Mouse (Mus musculus): ENCODE data around the gene 2410004B18Rik. TPM values are rescaled to one million over a fixed set of nuclear protein-coding genes. Genes with fewer than 3 reads are reported as not detected.
"Not testable (repeated sequence)": the region's sequence is repeated elsewhere in the genome, so short reads cannot be mapped to it uniquely, and the experiment has no call there.

2410004B18Rik gene
- 51.1 and 53.1 TPM in 2 replicates for polyA plus RNA-seq (2016; fragmentation: Nextera tagmentation; extraction: Ambion mirVana)

DNA sequence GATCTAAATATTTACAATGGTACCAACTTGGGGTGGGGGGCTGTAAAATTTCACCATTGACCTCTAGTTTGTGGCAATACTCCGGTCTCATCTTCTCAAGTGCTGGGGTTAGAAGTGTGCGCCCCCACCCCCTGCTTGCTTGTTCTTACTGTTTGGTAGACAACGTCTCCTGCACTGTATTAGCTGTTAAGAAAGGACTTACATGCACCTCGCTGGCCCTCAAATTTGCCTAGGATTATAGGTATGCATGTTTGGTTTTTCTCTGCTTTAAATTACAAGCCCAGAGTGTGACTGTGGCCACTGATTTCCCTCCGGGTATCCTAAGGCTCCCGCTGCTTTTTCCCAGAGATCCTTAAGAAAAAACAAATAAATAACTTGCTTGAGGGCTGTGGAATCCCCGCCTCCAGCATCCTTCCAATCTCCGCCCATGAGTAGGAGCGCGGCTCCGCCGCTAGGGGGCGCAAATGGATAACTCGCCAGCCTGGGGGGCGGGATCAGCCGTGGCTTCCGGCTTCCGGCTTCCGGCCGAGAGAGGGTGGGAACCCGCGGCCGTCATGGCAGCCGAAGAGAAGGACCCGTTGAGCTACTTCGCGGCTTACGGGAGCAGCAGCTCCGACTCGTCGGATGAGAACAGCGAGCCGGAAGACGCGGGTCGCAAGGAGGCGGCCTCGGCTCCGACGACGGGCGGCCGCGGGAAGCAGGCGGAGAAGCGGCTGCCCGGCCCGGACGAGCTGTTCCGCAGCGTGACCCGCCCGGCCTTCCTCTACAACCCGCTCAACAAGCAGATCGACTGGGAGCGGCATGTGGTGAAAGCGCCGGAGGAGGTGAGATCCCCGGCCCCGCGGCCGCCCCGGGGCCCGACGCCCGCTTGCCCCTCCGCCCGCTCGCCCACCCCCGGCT is at the start of gene 2410004B18Rik:
2410004B18Rik (plus strand) TSS at position 510 of the 900 bp plus-strand sequence.
- DNase-seq (ENCODE audit: low spot score): peak; percentile 96
- Histone ChIP-seq H3K27me3 (replicated peaks; ENCODE audit: low read depth, poor library complexity, severe bottlenecking) (no peaks in the 10 kb centered on the region), H3K9me3 (no peaks in the 10 kb centered on the region), H3K4me1 (peaks cover 22% of the 10 kb centered on the region), H3K4me3 (peak within 1 kb of the TSS; percentile 90), H3K36me3 (replicated peaks) (peaks cover 50% of the 10 kb centered on the region), H3K27ac (replicated peaks) (peak within 1 kb of the TSS; percentile 87)
- 1% methylated on average over 70 of the region's 70 CpGs for WGBS

DNA sequence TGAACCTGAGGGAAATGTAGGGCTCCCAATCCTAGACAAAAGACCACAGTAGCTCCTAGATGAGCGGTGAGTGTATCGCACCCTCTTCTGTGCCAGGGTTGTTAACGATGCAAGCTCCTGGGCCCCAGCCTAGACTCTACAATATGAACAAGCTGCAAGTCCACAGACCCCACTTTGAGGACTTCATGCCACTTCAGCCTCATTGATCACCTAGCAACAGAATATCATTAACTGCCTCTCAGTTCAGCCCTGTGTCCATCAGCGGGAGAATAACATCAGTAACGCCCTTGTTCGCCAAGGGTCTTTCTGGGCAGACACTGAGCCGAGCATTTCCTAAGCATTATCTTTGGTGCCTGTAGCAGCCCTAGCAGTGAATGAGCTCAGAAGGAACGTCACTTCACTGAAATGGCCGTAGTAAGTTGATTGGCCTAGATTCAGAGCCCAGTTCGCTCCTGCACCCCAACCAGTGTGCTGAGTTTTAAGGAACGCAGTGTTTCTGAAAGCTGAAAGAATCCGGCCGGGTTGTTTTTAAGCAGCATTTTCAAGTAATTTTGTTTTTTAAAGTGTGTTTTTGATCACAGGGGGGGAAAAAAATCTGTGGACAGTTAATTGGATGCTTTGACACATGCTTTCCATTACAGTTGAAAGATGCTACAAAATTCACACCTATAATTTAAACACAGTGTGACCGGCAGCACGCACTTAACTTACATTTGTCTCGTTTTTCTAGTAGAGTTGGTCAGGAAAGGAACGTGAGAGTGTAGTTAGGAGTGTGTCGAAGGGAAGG is 47.3 kb upstream of the 2410004B18Rik start:
- H3K27ac ChIP-seq (replicated peaks): no peak overlapping the region
- 77% methylated on average over 18 of the region's 18 CpGs for WGBS
- H3K27me3 ChIP-seq (replicated peaks; ENCODE audit: low read depth, poor library complexity, severe bottlenecking): no peaks in the 10 kb centered on the region
- no peak overlapping the region for H3K4me3 ChIP-seq
- DNase-seq (ENCODE audit: low spot score): peak; percentile 22
- no peaks in the 10 kb centered on the region for H3K9me3 ChIP-seq
- H3K4me1 ChIP-seq: peaks cover 14% of the 10 kb centered on the region
- 0 out of 2 replicates have a peak, but pooled peaks cover 3% of the 10 kb centered on the region for H3K36me3 ChIP-seq (replicated peaks)

DNA sequence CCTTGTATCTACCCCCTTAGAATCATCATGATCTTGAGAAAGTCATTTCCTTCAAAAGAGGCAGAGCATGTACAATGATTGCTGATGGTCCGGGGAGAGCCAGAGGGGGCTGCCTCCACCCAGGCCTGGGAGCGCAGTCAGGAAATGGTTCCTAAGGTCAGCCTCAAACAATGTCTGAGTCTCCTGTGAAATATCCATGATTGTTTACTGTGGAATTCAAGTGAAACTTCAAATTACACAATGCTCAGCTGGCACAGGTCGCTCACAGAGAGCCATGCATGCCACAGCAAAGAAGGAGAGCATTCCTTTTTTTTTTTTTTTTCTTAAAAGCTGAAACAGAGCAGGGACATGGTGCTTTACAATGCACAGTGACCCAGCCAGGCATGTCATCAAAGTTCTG is 45.4 kb upstream of the 2410004B18Rik start:
- Histone ChIP-seq H3K9me3 (no peaks in the 10 kb centered on the region), H3K27ac (replicated peaks) (no peak overlapping the region), H3K27me3 (replicated peaks; ENCODE audit: low read depth, poor library complexity, severe bottlenecking) (no peaks in the 10 kb centered on the region), H3K4me3 (no peak overlapping the region), H3K4me1 (peaks cover 2% of the 10 kb centered on the region; the same call in 1 of the 2 replicates), H3K36me3 (replicated peaks) (0 out of 2 replicates have a peak, but pooled peaks cover 3% of the 10 kb centered on the region)
- 78% methylated on average over 3 of the region's 3 CpGs for WGBS
- no peak for DNase-seq (ENCODE audit: low spot score)

DNA sequence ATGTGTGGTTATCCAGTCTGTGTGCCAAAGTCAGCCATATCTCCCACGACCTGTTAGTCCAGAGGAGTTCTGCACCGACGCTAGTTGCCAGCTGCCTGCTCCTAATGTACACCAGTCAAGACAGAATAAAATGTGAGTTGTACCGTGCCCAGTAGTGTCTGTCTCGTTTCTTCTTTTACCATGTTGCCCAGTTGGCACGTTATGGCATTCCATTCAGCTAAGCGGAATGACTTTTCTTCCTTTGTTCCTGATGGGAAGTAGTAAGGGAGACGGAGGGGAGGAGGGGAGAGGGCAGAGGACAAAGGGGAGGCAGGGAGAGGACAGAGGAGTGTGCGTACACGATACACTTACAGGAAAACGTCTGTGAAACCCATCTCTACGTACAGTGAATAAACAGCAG is 43.7 kb upstream of the 2410004B18Rik start:
- Histone ChIP-seq H3K36me3 (replicated peaks) (0 out of 2 replicates have a peak, but pooled peaks cover 3% of the 10 kb centered on the region), H3K4me3 (no peak overlapping the region), H3K4me1 (peaks cover 2% of the 10 kb centered on the region; the same call in 1 of the 2 replicates), H3K27ac (replicated peaks) (no peak overlapping the region), H3K9me3 (no peaks in the 10 kb centered on the region), H3K27me3 (replicated peaks; ENCODE audit: low read depth, poor library complexity, severe bottlenecking) (no peaks in the 10 kb centered on the region)
- no peak for DNase-seq (ENCODE audit: low spot score)
- WGBS: 82% methylated on average over 12 of the region's 12 CpGs

DNA sequence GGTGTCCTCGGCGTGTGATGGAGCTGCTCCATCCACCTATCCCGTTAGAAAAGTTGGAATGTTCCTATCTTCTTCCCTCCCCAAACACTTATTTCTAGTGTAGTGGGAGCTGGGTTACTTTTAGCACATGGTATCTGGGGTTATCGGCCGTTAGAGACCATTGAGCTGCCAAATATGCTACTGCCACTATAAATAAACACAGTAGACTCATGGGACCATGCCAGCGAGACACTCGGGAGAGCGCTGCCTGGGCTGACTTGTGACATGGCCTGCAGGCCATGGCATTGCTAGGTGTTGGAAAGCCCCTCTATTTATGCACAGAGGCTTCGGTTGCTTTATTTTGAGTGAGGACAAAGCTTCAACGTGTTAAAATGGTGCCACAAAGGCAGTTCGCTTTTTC is 40.1 kb upstream of the 2410004B18Rik start:
- Histone ChIP-seq H3K4me3 (no peak overlapping the region), H3K27ac (replicated peaks) (no peak overlapping the region), H3K9me3 (no peaks in the 10 kb centered on the region), H3K36me3 (replicated peaks) (no peaks in the 10 kb centered on the region), H3K27me3 (replicated peaks; ENCODE audit: low read depth, poor library complexity, severe bottlenecking) (no peaks in the 10 kb centered on the region), H3K4me1 (no peaks in the 10 kb centered on the region)
- WGBS: 86% methylated on average over 11 of the region's 11 CpGs
- no peak for DNase-seq (ENCODE audit: low spot score)

DNA sequence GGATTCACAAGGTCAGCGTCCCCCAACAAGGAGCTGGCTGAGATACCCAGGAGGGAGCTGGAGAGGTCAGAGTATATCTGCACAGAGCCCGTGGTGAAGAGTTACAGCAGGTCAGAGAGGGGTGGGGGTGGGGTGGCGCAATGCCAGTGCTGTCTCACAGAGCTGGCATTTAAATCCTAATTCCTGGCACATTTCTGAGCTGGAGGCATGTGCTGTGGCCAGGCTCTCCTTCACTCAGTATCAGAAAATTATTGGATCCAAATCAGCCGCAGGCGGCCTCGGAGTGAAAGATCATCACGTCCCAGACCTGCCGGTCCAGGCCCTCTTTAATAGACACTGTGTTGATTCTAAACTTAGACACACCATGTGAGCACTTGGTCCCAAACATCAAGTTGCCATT is 38.0 kb upstream of the 2410004B18Rik start:
- Histone ChIP-seq H3K27ac (replicated peaks) (no peak overlapping the region), H3K4me1 (no peaks in the 10 kb centered on the region; the same call in 1 of the 2 replicates), H3K36me3 (replicated peaks) (no peaks in the 10 kb centered on the region), H3K4me3 (no peak overlapping the region), H3K27me3 (replicated peaks; ENCODE audit: low read depth, poor library complexity, severe bottlenecking) (no peaks in the 10 kb centered on the region), H3K9me3 (no peaks in the 10 kb centered on the region)
- 87% methylated on average over 8 of the region's 8 CpGs for WGBS
- DNase-seq (ENCODE audit: low spot score): no peak

DNA sequence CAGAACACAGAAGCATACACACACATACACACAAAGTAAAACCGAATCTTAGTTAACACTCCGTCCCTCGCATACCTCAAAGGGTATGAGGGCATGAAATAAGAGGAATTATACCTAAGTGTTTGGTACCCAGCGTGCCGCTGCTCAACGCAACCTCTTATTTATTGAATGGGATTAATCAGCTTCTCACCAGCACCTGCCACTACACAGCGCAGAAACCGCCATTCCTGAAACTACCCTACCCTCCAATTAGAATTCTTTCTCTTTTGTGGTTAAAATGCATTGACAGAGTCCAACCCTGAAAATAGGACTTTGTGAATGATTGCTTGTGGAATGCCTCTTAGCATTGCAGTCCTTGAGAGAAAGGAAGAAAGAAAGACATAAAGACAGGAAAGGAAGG is 34.3 kb upstream of the 2410004B18Rik start:
- Histone ChIP-seq H3K27me3 (replicated peaks; ENCODE audit: low read depth, poor library complexity, severe bottlenecking) (no peaks in the 10 kb centered on the region), H3K4me1 (peaks cover 6% of the 10 kb centered on the region), H3K36me3 (replicated peaks) (no peaks in the 10 kb centered on the region), H3K27ac (replicated peaks) (no peak overlapping the region), H3K9me3 (no peaks in the 10 kb centered on the region), H3K4me3 (no peak overlapping the region)
- no peak for DNase-seq (ENCODE audit: low spot score)
- 89% methylated on average over 8 of the region's 8 CpGs for WGBS

DNA sequence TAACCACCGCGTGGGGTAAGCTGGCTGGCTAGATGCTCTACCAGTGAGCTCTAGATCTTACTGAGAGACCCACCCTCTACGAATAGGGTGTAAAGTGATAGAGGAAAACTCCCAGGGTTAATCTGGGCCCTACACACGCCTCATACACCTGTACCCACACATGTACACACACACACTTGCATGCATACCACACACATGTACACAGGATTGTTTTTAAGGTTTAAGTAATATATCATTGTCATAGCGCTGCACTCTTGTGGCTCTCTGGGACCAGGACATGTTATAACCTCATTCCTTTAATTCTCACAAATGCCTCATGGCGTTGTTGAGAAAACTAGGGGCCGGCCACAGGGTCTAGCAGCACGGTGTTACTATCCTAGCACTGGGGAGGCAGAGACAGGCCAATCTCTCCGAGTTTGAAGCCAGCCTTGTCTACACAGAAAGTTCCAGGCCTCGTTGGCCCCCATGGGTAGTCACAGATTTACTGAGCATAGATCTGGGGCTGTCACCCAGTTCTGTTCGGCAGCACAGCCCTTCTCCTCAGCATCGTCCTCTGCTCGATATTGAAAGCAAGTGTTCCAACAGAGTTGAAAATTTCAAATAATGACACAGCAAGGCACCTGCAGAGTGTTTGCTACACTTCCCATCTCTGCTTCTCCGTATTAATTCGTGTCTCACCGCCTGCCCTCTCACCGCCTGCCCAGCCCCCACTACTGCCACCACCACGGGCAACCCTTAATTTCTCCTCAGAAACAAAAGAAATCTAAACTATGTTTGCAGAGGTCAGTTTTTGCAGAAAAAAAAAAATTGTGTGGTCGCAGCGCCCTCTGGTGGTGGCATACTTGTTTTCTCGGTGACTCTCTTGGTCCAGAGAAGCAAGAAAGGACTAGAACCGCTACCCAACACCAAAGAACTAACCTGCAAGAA is 32.7 kb upstream of the 2410004B18Rik start:
- peak overlapping the region; percentile 70 for H3K27ac ChIP-seq (replicated peaks)

DNA sequence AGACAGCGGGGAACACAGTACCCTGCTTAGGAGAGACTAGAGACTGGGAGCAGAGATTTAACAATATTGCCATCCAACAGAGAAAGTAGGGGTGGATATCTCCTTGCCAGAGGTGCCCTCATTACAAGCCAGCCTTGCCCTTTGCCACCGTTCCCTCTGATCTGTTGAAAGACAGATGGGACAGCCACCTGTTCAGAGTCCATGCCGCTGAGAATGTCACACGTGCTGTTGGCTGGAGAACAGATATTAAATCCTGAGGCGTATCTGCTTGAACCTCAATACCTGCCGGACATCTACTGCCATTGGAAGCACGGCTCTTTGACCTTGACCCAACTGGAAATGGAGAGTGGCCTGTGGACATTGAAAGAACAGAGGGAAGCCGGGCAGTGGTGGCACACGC is 31.2 kb upstream of the 2410004B18Rik start:
- 89% methylated on average over 9 of the region's 9 CpGs for WGBS
- no peaks in the 10 kb centered on the region for H3K36me3 ChIP-seq (replicated peaks)
- H3K4me1 ChIP-seq: peaks cover 6% of the 10 kb centered on the region
- no peak for DNase-seq (ENCODE audit: low spot score)
- H3K27me3 ChIP-seq (replicated peaks; ENCODE audit: low read depth, poor library complexity, severe bottlenecking): no peaks in the 10 kb centered on the region
- H3K9me3 ChIP-seq: no peaks in the 10 kb centered on the region
- no peak overlapping the region for H3K4me3 ChIP-seq
- H3K27ac ChIP-seq (replicated peaks): no peak overlapping the region

More for the DNA sequence above, 32.7 kb upstream of the 2410004B18Rik start:
- peaks cover 6% of the 10 kb centered on the region for H3K4me1 ChIP-seq
- H3K9me3 ChIP-seq: no peaks in the 10 kb centered on the region
- WGBS: 50% methylated on average over 22 of the region's 22 CpGs
- H3K36me3 ChIP-seq (replicated peaks): no peaks in the 10 kb centered on the region
- no peaks in the 10 kb centered on the region for H3K27me3 ChIP-seq (replicated peaks; ENCODE audit: low read depth, poor library complexity, severe bottlenecking)
- H3K4me3 ChIP-seq: peak overlapping the region; percentile 28; the same call in 1 of the 2 replicates
- peak; percentile 85 for DNase-seq (ENCODE audit: low spot score)

DNA sequence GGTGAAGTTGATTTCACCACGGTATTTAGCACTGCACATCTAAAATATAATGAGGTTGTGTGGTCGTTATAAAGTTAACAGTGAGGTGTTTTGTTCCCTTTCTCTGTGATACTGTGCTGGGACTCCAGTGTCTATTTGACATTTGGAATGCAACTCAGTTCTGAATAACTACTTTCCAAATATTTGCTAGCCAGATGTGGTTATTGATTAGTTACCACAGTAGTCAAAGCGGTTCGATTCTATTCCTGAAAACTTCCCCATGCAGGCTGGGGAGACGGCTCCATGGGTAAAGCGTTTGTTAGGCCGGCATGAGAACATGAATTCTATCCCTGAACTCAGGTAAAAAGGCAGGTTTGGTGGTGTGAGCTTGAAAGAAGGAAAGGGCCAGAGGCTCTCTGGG is 25.3 kb upstream of the 2410004B18Rik start:
- Histone ChIP-seq H3K4me3 (no peak overlapping the region), H3K36me3 (replicated peaks) (no peaks in the 10 kb centered on the region), H3K27me3 (replicated peaks; ENCODE audit: low read depth, poor library complexity, severe bottlenecking) (no peaks in the 10 kb centered on the region), H3K4me1 (no peaks in the 10 kb centered on the region), H3K9me3 (no peaks in the 10 kb centered on the region), H3K27ac (replicated peaks) (no peak overlapping the region)
- WGBS: 91% methylated on average over 7 of the region's 7 CpGs
- no peak for DNase-seq (ENCODE audit: low spot score)

DNA sequence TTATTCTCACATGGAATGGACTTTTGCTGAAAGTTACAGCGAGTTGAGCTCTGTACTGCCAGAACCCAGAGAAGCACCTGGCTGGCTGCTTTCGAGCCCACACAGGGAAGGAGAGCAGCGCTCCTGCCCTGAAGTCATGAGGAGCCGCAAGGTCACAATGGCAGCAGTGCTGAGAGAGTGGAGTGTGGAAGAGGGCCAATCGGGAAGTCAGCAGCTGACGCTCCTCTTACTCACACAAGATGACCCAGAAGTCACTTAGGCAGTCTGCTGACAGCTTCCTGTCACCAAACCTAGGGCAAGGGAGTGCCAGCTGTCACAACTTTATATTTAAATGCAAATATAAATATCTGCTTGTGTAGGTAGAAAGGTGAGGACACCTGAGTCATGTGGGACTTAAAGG is 24.6 kb upstream of the 2410004B18Rik start:
- Histone ChIP-seq H3K9me3 (no peaks in the 10 kb centered on the region), H3K4me3 (no peak overlapping the region), H3K27me3 (replicated peaks; ENCODE audit: low read depth, poor library complexity, severe bottlenecking) (no peaks in the 10 kb centered on the region), H3K27ac (replicated peaks) (no peak overlapping the region), H3K4me1 (no peaks in the 10 kb centered on the region), H3K36me3 (replicated peaks) (no peaks in the 10 kb centered on the region)
- DNase-seq (ENCODE audit: low spot score): no peak
- 76% methylated on average over 6 of the region's 6 CpGs for WGBS

DNA sequence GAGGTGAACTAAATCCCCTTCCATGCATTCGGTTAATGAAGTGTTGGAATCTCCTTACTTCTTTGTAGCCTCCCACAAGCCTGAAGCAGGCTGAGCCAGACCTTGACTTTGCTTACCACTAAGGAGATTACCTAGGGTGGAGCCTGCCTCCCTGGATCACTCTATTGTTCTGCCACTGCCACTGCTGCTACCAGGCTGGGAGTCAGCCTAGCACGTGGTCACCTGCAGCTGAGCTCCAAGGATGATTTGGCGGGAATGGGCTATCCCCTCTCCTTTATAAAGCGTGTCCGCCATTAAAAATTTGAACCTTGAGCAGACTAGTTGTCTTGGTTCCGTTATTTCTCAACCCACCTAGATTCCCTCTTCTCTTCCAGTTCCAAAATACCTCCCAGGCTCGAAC is 23.9 kb upstream of the 2410004B18Rik start:
- 68% methylated on average over 7 of the region's 7 CpGs for WGBS
- DNase-seq (ENCODE audit: low spot score): not testable (repeated sequence)

More for the DNA sequence above, 23.9 kb upstream of the 2410004B18Rik start:
- not testable (repeated sequence) for H3K27me3 ChIP-seq (replicated peaks; ENCODE audit: low read depth, poor library complexity, severe bottlenecking); H3K9me3 ChIP-seq; H3K4me3 ChIP-seq; H3K27ac ChIP-seq (replicated peaks); H3K36me3 ChIP-seq (replicated peaks); H3K4me1 ChIP-seq

Measured in embryonic facial prominence, embryonic 10.5 days (tissue).